Mouse (Mus musculus) embryonic fibroblast, embryonic 13.5 days (primary cell): ENCODE measurements around the gene Rac1.

Experiments
- CTCF ChIP-seq: IDR thresholded peaks from 2 replicates; pipeline ENCODE4 v1.5.1; 2011; ENCODE audit warnings: mild to moderate bottlenecking, control low read depth, low read length, moderate library complexity, borderline replicate concordance; ENCODE audit not compliant: insufficient read depth
- POLR2A ChIP-seq: IDR thresholded peaks from 2 replicates; pipeline ENCODE4 v1.6.1; 2011; ENCODE audit warnings: low read depth, mild to moderate bottlenecking, control low read depth, low read length, moderate library complexity

GRCm38 (mm10) chr5:143505545-143505944, 22.3 kb downstream of the Rac1 start:
- TF ChIP-seq POLR2A: no peak
- no peak for TF ChIP-seq CTCF
